Mouse (Mus musculus) layer of hippocampus, postnatal 36 days (tissue): ENCODE results near the gene A430005L14Rik. TPM values are rescaled to one million over a fixed set of nuclear protein-coding genes. Genes with fewer than 3 reads are reported as not detected.
"Not testable (repeated sequence)": the region's sequence is repeated elsewhere in the genome, so short reads cannot be mapped to it uniquely, and the experiment has no call there.

Source experiments
- DNase-seq, 2 experiments: peaks; one replicate each; pipeline ENCODE4 v3.0.0; 2022
- total RNA-seq, 2 experiments: library from RNA; stranded (reverse); gene quantifications; 2 replicates each; pipeline ENCODE4 v1.2.3; 2021

A430005L14Rik gene
- total RNA-seq: 10 to 100 TPM; 22.4 to 25.1 TPM

- peak; percentile 98 for DNase-seq
Measured at GRCm38 (mm10) chr4:153956569-153957405, at the start of gene A430005L14Rik. TSS of gene A430005L14Rik (plus strand) at chr4:153957237.

- DNase-seq: no peak
Measured at GRCm38 (mm10) chr4:153907573-153907972, 49.5 kb upstream of the A430005L14Rik start.

- DNase-seq: no peak
Measured at GRCm38 (mm10) chr4:153913635-153914034, 43.4 kb upstream of the A430005L14Rik start.

- no peak for DNase-seq
Measured at GRCm38 (mm10) chr4:153917773-153918500, 39.1 kb upstream of the A430005L14Rik start.

GRCm38 (mm10) chr4:153920517-153921233, 36.4 kb upstream of the A430005L14Rik start:
- DNase-seq: no peak

GRCm38 (mm10) chr4:153922090-153922489, 34.9 kb upstream of the A430005L14Rik start:
- DNase-seq: not testable (repeated sequence)

GRCm38 (mm10) chr4:153928772-153929299, 28.2 kb upstream of the A430005L14Rik start:
- no peak for DNase-seq

- no peak for DNase-seq
Measured at GRCm38 (mm10) chr4:153929425-153929824, 27.6 kb upstream of the A430005L14Rik start.

- peak; percentile 65 to 69 for DNase-seq
Measured at GRCm38 (mm10) chr4:153929921-153930320, 27.1 kb upstream of the A430005L14Rik start.

- peak; percentile 37 to 49 for DNase-seq
Measured at GRCm38 (mm10) chr4:153943243-153943642, 13.8 kb upstream of the A430005L14Rik start.

GRCm38 (mm10) chr4:153944261-153944660, 12.8 kb upstream of the A430005L14Rik start:
- DNase-seq: no peak

GRCm38 (mm10) chr4:153945741-153946140, 11.3 kb upstream of the A430005L14Rik start:
- DNase-seq: no peak

GRCm38 (mm10) chr4:153950372-153950771, 6.7 kb upstream of the A430005L14Rik start:
- DNase-seq: no peak

- DNase-seq: no peak
Measured at GRCm38 (mm10) chr4:153951150-153951549, 5.9 kb upstream of the A430005L14Rik start.

GRCm38 (mm10) chr4:153951692-153952091, 5.3 kb upstream of the A430005L14Rik start:
- no peak for DNase-seq

- no peak for DNase-seq
Measured at GRCm38 (mm10) chr4:153955651-153956050, 1.4 kb upstream of the A430005L14Rik start.

GRCm38 (mm10) chr4:153957444-153958250, 610 bp downstream of the A430005L14Rik start:
- no peak for DNase-seq

- DNase-seq: no peak
Measured at GRCm38 (mm10) chr4:153962631-153963030, 5.6 kb downstream of the A430005L14Rik start.

- DNase-seq: no peak
Measured at GRCm38 (mm10) chr4:153966651-153967050, 9.6 kb downstream of the A430005L14Rik start.

GRCm38 (mm10) chr4:153967556-153967955, 10.5 kb downstream of the A430005L14Rik start:
- no peak for DNase-seq

GRCm38 (mm10) chr4:153968063-153968462, 11.0 kb downstream of the A430005L14Rik start:
- DNase-seq: no peak
